Mouse (Mus musculus): ENCODE data around the gene Tenm4. TPM values are rescaled to one million over a fixed set of nuclear protein-coding genes. Genes with fewer than 3 reads are reported as not detected.

The Tenm4 gene
- total RNA-seq, 1 experiment, result 38.9 TPM

- no peaks in the 10 kb centered on the region for H3K36me3 ChIP-seq (ENCODE audit: control insufficient read depth, insufficient read depth, low read length, poor library complexity, severe bottlenecking)
- H3K27ac ChIP-seq (ENCODE audit: insufficient read depth, low read depth, low read length, poor library complexity, severe bottlenecking), result no peak overlapping the region
- H3K4me1 ChIP-seq (ENCODE audit: control insufficient read depth in 2 of 2, insufficient read depth in 2 of 2, low read length in 2 of 2, poor library complexity in 1 of 2), result peaks cover 0 to 4% of the 10 kb centered on the region in 2 experiments; a peak in 1 of 4 replicates
- TF ChIP-seq ZC3H11A (IDR thresholded peaks at IDR 0.05; ENCODE audit: borderline replicate concordance, low read depth, low read length) (no peak), MAFK (IDR thresholded peaks at IDR 0.05; ENCODE audit: insufficient read depth, low read depth, low read length) (no peak), ZNF384 (IDR thresholded peaks at IDR 0.05; ENCODE audit: low read depth, low read length) (no peak), HCFC1 (IDR thresholded peaks at IDR 0.05; ENCODE audit: borderline replicate concordance, insufficient read depth, low read length) (no peak), CHD2 (IDR thresholded peaks at IDR 0.05; ENCODE audit: low read depth, low read length) (no peak)
- DNase-seq (ENCODE audit: low read depth, low spot score), result no peak
- no peak overlapping the region for H3K9ac ChIP-seq (ENCODE audit: insufficient read depth, low read depth, low read length, poor library complexity, severe bottlenecking)
- H3K4me3 ChIP-seq (ENCODE audit: insufficient read depth in 1 of 2, low read depth in 1 of 2, low read length in 2 of 2, poor library complexity in 1 of 2, severe bottlenecking in 1 of 2), result no peak overlapping the region
- H3K9me3 ChIP-seq (ENCODE audit: control insufficient read depth, insufficient read depth, low read depth, low read length), result no peaks in the 10 kb centered on the region
- in situ Hi-C loops (cut with MboI; ENCODE audit: low sequenced_read_pairs in 2 of 2, unreplicated experiment in 2 of 2), result no loop called here
Measured at GRCm38 (mm10) chr7:96755459-96756094, 584.5 kb downstream of the Tenm4 start.

- H3K27ac ChIP-seq (ENCODE audit: insufficient read depth, low read depth, low read length, poor library complexity, severe bottlenecking), result no peak overlapping the region
- H3K9me3 ChIP-seq (ENCODE audit: control insufficient read depth, insufficient read depth, low read depth, low read length), result no peaks in the 10 kb centered on the region
- no peak overlapping the region for H3K9ac ChIP-seq (ENCODE audit: insufficient read depth, low read depth, low read length, poor library complexity, severe bottlenecking)
- in situ Hi-C loops (cut with MboI; ENCODE audit: low sequenced_read_pairs in 2 of 2, unreplicated experiment in 2 of 2), result no loop called here
- H3K36me3 ChIP-seq (ENCODE audit: control insufficient read depth, insufficient read depth, low read length, poor library complexity, severe bottlenecking), result no peaks in the 10 kb centered on the region
- H3K4me3 ChIP-seq (ENCODE audit: insufficient read depth in 1 of 2, low read depth in 1 of 2, low read length in 2 of 2, poor library complexity in 1 of 2, severe bottlenecking in 1 of 2), result no peak overlapping the region
- TF ChIP-seq MAFK (IDR thresholded peaks at IDR 0.05; ENCODE audit: insufficient read depth, low read depth, low read length) (no peak), CHD2 (IDR thresholded peaks at IDR 0.05; ENCODE audit: low read depth, low read length) (no peak), HCFC1 (IDR thresholded peaks at IDR 0.05; ENCODE audit: borderline replicate concordance, insufficient read depth, low read length) (no peak)
- no peak for DNase-seq (ENCODE audit: low read depth, low spot score)
- H3K4me1 ChIP-seq (ENCODE audit: control insufficient read depth in 2 of 2, insufficient read depth in 2 of 2, low read length in 2 of 2, poor library complexity in 1 of 2), result peaks cover 0 to 4% of the 10 kb centered on the region in 2 experiments; a peak in 1 of 4 replicates
Measured at GRCm38 (mm10) chr7:96756104-96756742, 585.2 kb downstream of the Tenm4 start.

GRCm38 (mm10) chr7:96757067-96757466, 586.0 kb downstream of the Tenm4 start:
- no peak overlapping the region for H3K9ac ChIP-seq (ENCODE audit: insufficient read depth, low read depth, low read length, poor library complexity, severe bottlenecking)
- no peaks in the 10 kb centered on the region for H3K36me3 ChIP-seq (ENCODE audit: control insufficient read depth, insufficient read depth, low read length, poor library complexity, severe bottlenecking)
- TF ChIP-seq MAFK (IDR thresholded peaks at IDR 0.05; ENCODE audit: insufficient read depth, low read depth, low read length) (no peak), ZNF384 (IDR thresholded peaks at IDR 0.05; ENCODE audit: low read depth, low read length) (no peak), ZC3H11A (IDR thresholded peaks at IDR 0.05; ENCODE audit: borderline replicate concordance, low read depth, low read length) (no peak), CHD2 (IDR thresholded peaks at IDR 0.05; ENCODE audit: low read depth, low read length) (no peak), HCFC1 (IDR thresholded peaks at IDR 0.05; ENCODE audit: borderline replicate concordance, insufficient read depth, low read length) (no peak)
- no peak for DNase-seq (ENCODE audit: low read depth, low spot score)
- in situ Hi-C loops (cut with MboI; ENCODE audit: low sequenced_read_pairs in 2 of 2, unreplicated experiment in 2 of 2), result no loop called here
- H3K27ac ChIP-seq (ENCODE audit: insufficient read depth, low read depth, low read length, poor library complexity, severe bottlenecking), result no peak overlapping the region
- H3K9me3 ChIP-seq (ENCODE audit: control insufficient read depth, insufficient read depth, low read depth, low read length), result no peaks in the 10 kb centered on the region
- no peak overlapping the region for H3K4me3 ChIP-seq (ENCODE audit: insufficient read depth in 1 of 2, low read depth in 1 of 2, low read length in 2 of 2, poor library complexity in 1 of 2, severe bottlenecking in 1 of 2)
- peaks cover 0 to 7% of the 10 kb centered on the region in 2 experiments; a peak in 1 of 4 replicates for H3K4me1 ChIP-seq (ENCODE audit: control insufficient read depth in 2 of 2, insufficient read depth in 2 of 2, low read length in 2 of 2, poor library complexity in 1 of 2)

- Histone ChIP-seq H3K9me3 (ENCODE audit: control insufficient read depth, insufficient read depth, low read depth, low read length) (no peaks in the 10 kb centered on the region), H3K9ac (ENCODE audit: insufficient read depth, low read depth, low read length, poor library complexity, severe bottlenecking) (peak overlapping the region; percentile 15; the same call in 1 of the 2 replicates), H3K4me1 (ENCODE audit: control insufficient read depth in 2 of 2, insufficient read depth in 2 of 2, low read length in 2 of 2, poor library complexity in 1 of 2) (peaks cover 0 to 2% of the 10 kb centered on the region in 2 experiments; a peak in 1 of 4 replicates), H3K36me3 (ENCODE audit: control insufficient read depth, insufficient read depth, low read length, poor library complexity, severe bottlenecking) (no peaks in the 10 kb centered on the region), H3K4me3 (ENCODE audit: insufficient read depth in 1 of 2, low read depth in 1 of 2, low read length in 2 of 2, poor library complexity in 1 of 2, severe bottlenecking in 1 of 2) (no peak overlapping the region), H3K27ac (ENCODE audit: insufficient read depth, low read depth, low read length, poor library complexity, severe bottlenecking) (no peak overlapping the region)
- in situ Hi-C loops (cut with MboI; ENCODE audit: low sequenced_read_pairs in 2 of 2, unreplicated experiment in 2 of 2), result no loop called here
- TF ChIP-seq MAFK (IDR thresholded peaks at IDR 0.05; ENCODE audit: insufficient read depth, low read depth, low read length) (no peak), HCFC1 (IDR thresholded peaks at IDR 0.05; ENCODE audit: borderline replicate concordance, insufficient read depth, low read length) (no peak), ZC3H11A (IDR thresholded peaks at IDR 0.05; ENCODE audit: borderline replicate concordance, low read depth, low read length) (no peak), ZNF384 (IDR thresholded peaks at IDR 0.05; ENCODE audit: low read depth, low read length) (no peak), CHD2 (IDR thresholded peaks at IDR 0.05; ENCODE audit: low read depth, low read length) (no peak)
- no peak for DNase-seq (ENCODE audit: low read depth, low spot score)
Measured at GRCm38 (mm10) chr7:96760208-96760607, 589.2 kb downstream of the Tenm4 start.
